Mouse (Mus musculus) bone marrow, adult 2 months (tissue): Measurements from ENCODE around the gene Kpna7. TPM values are rescaled to one million over a fixed set of nuclear protein-coding genes. Genes with fewer than 3 reads are reported as not detected.
"Not testable (repeated sequence)": the region's sequence is repeated elsewhere in the genome, so short reads cannot be mapped to it uniquely, and the experiment has no call there.

ENCODE experiments used
- H3K27ac ChIP-seq: fragments of 200-500 bp; 2 replicates; pipeline ENCODE4 v1.5.1; 2012; ENCODE audit warnings: low read depth, mild to moderate bottlenecking, control low read depth, inconsistent platforms, low read length; ENCODE audit not compliant: control insufficient read depth, poor library complexity, insufficient read depth
- H3K4me1 ChIP-seq: fragments of 200-500 bp; 2 replicates; pipeline ENCODE4 v1.6.1; 2011; ENCODE audit warnings: low read length; ENCODE audit not compliant: control insufficient read depth, insufficient read depth
- H3K4me3 ChIP-seq: fragments of 200-500 bp; replicated peaks from 2 replicates; pipeline ENCODE3; 2011; ENCODE audit warnings: mild to moderate bottlenecking, low read depth, low read length, control low read depth; ENCODE audit not compliant: control insufficient read depth
- CTCF ChIP-seq: fragments of 200-500 bp; IDR thresholded peaks from 2 replicates; pipeline ENCODE4 v1.5.1; 2011; ENCODE audit warnings: low read length, control low read depth; ENCODE audit not compliant: control insufficient read depth, insufficient read depth
- POLR2A ChIP-seq: fragments of 200-500 bp; IDR thresholded peaks from 2 replicates; pipeline ENCODE4 v1.6.1; 2011; ENCODE audit warnings: low read depth, mild to moderate bottlenecking, control low read depth, low read length, borderline replicate concordance; ENCODE audit not compliant: control insufficient read depth
- WGBS: fragments of 180-500 bp; shearing (Covaris S2); methylation state at CpG from one replicate; pipeline ENCODE4 v1.1.7; 2018; 5-methylcytosine and 5-hydroxymethylcytosine counted together
- polyA plus RNA-seq: library from polyadenylated mRNA; stranded (reverse); fragments of >200 nt; gene quantifications from 2 replicates; pipeline ENCODE4 v1.2.4, GENCODE M21; 2011; ENCODE audit warnings: low replicate concordance; ENCODE audit not compliant: missing spikeins, insufficient read depth, insufficient read length

Gene Kpna7
- polyA plus RNA-seq, 1 experiment = 7.0 TPM

- Histone ChIP-seq H3K4me3 (no peak overlapping the region), H3K4me1 (no peaks in the 10 kb centered on the region), H3K27ac (no peak overlapping the region)
- peak; percentile 78 for TF ChIP-seq CTCF
- no peak for TF ChIP-seq POLR2A
- 2% methylated on average over 5 of the region's 5 CpGs for WGBS
These were observed 14.1 kb downstream of the Kpna7 start for GRCm38 (mm10) chr5:145069707-145070106.

DNA sequence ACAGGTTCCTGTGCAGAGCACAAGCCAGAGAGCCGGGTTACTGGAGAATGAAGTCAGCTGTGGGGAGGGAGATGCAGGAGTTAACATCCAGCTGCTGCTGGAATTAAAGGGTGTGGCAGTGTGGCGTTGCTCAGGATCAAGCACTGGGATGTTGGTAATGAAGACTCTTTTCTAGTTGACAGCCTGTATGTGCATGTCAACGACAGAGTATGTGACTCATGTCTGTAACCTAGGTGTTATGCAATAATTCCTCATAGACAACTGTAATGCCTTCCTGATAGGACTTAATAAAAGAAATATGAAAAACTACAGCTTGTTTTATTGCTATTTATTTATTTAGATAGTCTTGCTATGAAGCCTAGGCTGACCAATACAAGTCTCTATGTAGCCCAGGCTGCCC, 15.0 kb downstream of the Kpna7 start:
- 52% methylated on average over 3 of the region's 3 CpGs for WGBS
- no peak overlapping the region for H3K4me3 ChIP-seq
- H3K27ac ChIP-seq = no peak overlapping the region
- no peaks in the 10 kb centered on the region for H3K4me1 ChIP-seq
- no peak for TF ChIP-seq CTCF
- TF ChIP-seq POLR2A = no peak

DNA sequence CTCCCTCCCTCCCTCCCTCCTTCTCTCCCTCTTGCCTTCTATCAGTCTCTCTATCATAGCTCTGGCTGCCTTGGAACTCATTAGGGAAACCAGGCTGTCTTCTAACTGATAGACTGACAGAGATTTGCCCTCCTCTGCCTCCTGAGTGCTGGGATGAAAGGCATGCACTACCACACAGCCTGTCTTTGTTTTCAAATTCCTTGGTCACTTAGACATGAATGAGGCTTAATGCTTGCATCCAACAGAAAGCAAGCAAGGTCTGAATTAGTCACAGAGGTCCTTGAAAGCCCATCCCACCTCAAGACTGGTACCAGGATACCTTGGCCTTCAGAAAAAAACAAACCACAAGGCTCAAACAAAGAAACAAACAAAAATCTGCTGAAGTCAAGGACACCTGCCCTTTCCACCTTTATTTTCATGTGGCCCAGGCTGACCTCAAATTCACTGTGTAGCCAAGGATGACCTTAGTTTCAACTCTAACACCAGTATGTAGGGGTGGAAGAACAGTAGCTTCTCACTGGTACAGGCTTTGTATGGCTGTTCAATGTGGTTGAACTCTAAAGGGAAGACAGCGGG, 19.0 kb downstream of the Kpna7 start:
- Histone ChIP-seq H3K27ac (no peak overlapping the region), H3K4me1 (no peaks in the 10 kb centered on the region), H3K4me3 (no peak overlapping the region)
- TF ChIP-seq POLR2A = no peak
- TF ChIP-seq CTCF = no peak
- 77% methylated on average over 1 of the region's 1 CpGs for WGBS

DNA sequence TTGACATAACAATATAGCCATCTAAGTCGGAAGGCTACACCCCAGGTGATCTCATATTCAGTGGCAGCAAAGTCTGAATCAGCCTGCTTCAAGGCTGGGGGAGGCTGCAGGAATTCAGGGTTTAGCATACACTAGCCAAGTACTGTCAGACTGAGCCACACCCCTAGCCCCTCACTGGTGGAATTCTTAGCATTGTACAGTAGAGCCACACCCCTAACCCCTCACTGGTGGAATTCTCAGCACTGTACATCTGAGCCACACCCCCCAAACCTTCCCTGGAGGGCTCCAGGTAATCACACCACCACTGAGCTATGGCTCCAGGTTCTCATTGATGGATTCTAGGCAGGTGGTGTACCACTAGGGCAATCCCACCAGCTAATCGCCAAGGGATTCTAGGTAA, 24.3 kb downstream of the Kpna7 start:
- H3K27ac ChIP-seq = no peak overlapping the region
- no peaks in the 10 kb centered on the region for H3K4me1 ChIP-seq
- no peak overlapping the region for H3K4me3 ChIP-seq
- 76% methylated on average over 2 of the region's 2 CpGs for WGBS
- TF ChIP-seq CTCF = no peak
- TF ChIP-seq POLR2A = no peak

- TF ChIP-seq CTCF (no peak), POLR2A (no peak)
- Histone ChIP-seq H3K4me3 (no peak overlapping the region), H3K4me1 (no peaks in the 10 kb centered on the region), H3K27ac (no peak overlapping the region)
- 85% methylated on average over 7 of the region's 7 CpGs for WGBS
These were observed 25.1 kb downstream of the Kpna7 start for GRCm38 (mm10) chr5:145058722-145059121.

DNA sequence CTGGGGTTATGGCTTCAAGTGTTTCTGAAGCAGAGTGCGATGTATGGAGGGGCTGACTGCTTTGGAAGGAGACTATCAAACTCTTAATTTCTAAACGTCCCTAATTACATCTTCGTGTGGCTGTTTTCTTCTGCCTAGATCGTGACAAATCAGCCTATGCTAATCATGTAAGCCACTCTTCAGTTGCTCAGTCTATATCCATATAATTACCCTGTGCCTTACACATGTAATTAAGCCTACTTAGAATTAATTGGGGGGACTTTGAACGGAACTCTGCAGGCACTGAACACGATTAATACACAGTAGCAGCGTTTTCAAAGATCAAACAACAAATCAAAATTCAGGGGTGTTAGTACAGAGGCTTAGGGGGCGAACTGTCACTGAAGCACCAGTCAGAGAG, 25.9 kb downstream of the Kpna7 start:
- TF ChIP-seq CTCF = no peak
- TF ChIP-seq POLR2A = no peak
- WGBS = 76% methylated on average over 8 of the region's 8 CpGs
- Histone ChIP-seq H3K27ac (no peak overlapping the region), H3K4me1 (no peaks in the 10 kb centered on the region), H3K4me3 (no peak overlapping the region)

- 70% methylated on average over 3 of the region's 3 CpGs for WGBS
- H3K4me3 ChIP-seq, H3K27ac ChIP-seq, H3K4me1 ChIP-seq: not testable (repeated sequence)
These were observed 29.6 kb downstream of the Kpna7 start for GRCm38 (mm10) chr5:145054187-145054586.

DNA sequence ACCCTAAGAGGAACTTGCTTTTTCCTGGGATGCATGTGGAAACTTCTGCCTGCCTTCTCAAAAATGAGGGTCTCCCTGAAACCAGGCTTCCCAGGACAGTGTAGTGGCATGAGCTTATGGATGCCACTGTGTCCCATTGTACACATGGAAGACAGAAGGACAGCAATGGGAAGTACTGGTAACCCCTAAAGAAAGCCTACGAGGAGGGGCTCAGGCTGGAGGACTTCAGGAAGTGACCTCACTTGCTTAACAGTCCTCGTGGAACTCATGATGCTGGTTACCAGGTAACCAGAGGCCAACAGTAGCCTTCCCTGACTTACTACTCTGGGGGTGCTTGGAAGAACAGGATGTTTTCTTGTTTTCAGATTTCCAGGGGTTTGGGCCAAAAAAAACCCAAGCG, 41.1 kb downstream of the Kpna7 start, which contains the start of gene 1700018F24Rik:
Gene 1700018F24Rik, plus strand, starts transcription at position 301 of the 400 bp plus-strand sequence.
- not testable (repeated sequence) for H3K27ac ChIP-seq, H3K4me3 ChIP-seq, H3K4me1 ChIP-seq
- 31% methylated on average over 3 of the region's 3 CpGs for whole genome bisulfite sequencing

GRCm38 (mm10) chr5:145041628-145042027, 42.2 kb downstream of the Kpna7 start:
- H3K27ac ChIP-seq = no peak overlapping the region
- H3K4me3 ChIP-seq = no peak overlapping the region
- 49% methylated on average over 4 of the region's 4 CpGs for WGBS
- no peaks in the 10 kb centered on the region for H3K4me1 ChIP-seq
- TF ChIP-seq CTCF (peak; percentile 30; the same call in 1 of the 2 replicates), POLR2A (no peak)

GRCm38 (mm10) chr5:145032391-145032790, 51.4 kb downstream of the Kpna7 start, which contains the start of gene Gm4871:
Gm4871 (minus strand) TSS chr5:145032754.
- H3K4me1 ChIP-seq, H3K27ac ChIP-seq, H3K4me3 ChIP-seq: not testable (repeated sequence)
- 60% methylated on average over 5 of the region's 5 CpGs for WGBS

- H3K4me3 ChIP-seq, H3K4me1 ChIP-seq, H3K27ac ChIP-seq: not testable (repeated sequence)
- WGBS = 88% methylated on average over 1 of the region's 1 CpGs
These were observed 53.4 kb downstream of the Kpna7 start for GRCm38 (mm10) chr5:145030476-145030875.

- H3K4me1 ChIP-seq, H3K27ac ChIP-seq, H3K4me3 ChIP-seq: not testable (repeated sequence)
- WGBS = 63% methylated on average over 1 of the region's 1 CpGs
These were observed 63.1 kb downstream of the Kpna7 start for GRCm38 (mm10) chr5:145020712-145021111.

DNA sequence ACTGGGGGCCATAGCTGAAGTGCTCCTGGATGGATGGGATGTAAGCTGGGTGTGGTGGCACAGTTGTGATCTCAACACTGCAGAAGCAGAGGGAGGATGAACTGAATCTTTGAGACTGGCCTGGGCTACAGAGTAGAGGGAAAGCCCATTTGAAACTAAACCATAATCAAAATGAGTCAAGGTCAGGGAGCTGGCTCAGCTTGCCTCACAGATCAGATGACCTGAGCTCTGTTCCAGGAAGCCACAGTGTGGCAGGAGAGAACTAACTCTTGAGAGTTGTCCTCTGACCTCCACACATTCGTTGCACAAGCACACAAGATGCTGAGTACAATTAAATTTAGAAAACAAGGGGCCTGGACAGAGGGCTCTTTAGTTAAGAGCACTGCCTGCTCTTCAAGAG, 63.6 kb downstream of the Kpna7 start:
- 14% methylated on average over 1 of the region's 1 CpGs for WGBS
- not testable (repeated sequence) for H3K4me3 ChIP-seq, H3K4me1 ChIP-seq, H3K27ac ChIP-seq

DNA sequence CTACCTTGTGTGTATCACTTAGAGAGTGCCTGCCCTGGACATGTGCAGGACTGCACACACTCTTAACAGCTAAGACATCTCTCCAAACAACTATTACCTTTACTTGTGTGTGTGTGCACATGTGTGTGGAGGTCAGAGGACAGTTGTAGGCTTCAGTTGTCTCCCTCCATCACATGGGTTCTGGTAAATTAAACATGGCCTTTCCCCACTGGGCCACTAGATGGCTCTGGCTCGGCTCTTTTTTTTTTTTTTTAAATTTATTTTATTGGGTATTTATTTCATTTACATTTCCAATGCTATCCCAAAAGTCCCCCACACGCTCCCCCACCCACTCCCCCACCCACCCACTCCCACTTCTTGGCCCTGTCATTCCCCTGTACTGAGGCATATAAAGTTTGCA, 67.1 kb downstream of the Kpna7 start:
- H3K4me3 ChIP-seq, H3K27ac ChIP-seq, H3K4me1 ChIP-seq: not testable (repeated sequence)
- 11% methylated on average over 2 of the region's 2 CpGs for WGBS
